Comparison of ENCODE assay signal across 1 mouse cellular context in genomic region chr11:99385813-99386721, GRCm38 (mm10).
A peak's percentile ranks its signal among the peaks of the same experiment; 100 is the strongest.
TF ChIP-seq lines count a peak whose summit lies in the region.

No protein-coding gene starts in this region.

TF ChIP-seq in CH12.LX, 34 proteins besides CTCF, POLR2A, EP300 and RAD21 (continued from another document):
- TF ChIP-seq JUND (conservative IDR thresholded peaks at IDR 0.05; ENCODE audit: low read depth, low read length) (no peak), RCOR1 (conservative IDR thresholded peaks at IDR 0.05; ENCODE audit: low read depth, low read length) (peak; percentile 81; the same call in 1 of the 2 replicates), ZNF384 (IDR thresholded peaks at IDR 0.05; ENCODE audit: low read depth, low read length) (no peak), MAZ (IDR thresholded peaks at IDR 0.05; ENCODE audit: low read depth, low read length) (0 out of 2 replicates have a peak, but pooled peaks have one; percentile 10), UBTF (IDR thresholded peaks at IDR 0.05; ENCODE audit: low read depth, low read length) (no peak), HCFC1 (IDR thresholded peaks at IDR 0.05; ENCODE audit: low read depth, low read length) (peak; percentile 92), PAX5 (IDR thresholded peaks at IDR 0.05; ENCODE audit: low read length) (no peak), MXI1 (IDR thresholded peaks at IDR 0.05; ENCODE audit: low read depth, low read length) (0 out of 2 replicates have a peak, but pooled peaks have one; percentile 65), MYC (IDR thresholded peaks at IDR 0.05; ENCODE audit: low read depth, low read length) (no peak), CHD2 (IDR thresholded peaks at IDR 0.05; ENCODE audit: low read length) (no peak), IRF4 (IDR thresholded peaks at IDR 0.05; ENCODE audit: low read depth, low read length) (peak; percentile 52; the same call in 1 of the 2 replicates), POLR2AphosphoS2 (IDR thresholded peaks at IDR 0.05; ENCODE audit: low read depth, low read length) (peak; percentile 71), TCF12 (IDR thresholded peaks at IDR 0.05; ENCODE audit: low read depth, low read length) (peak; percentile 74; the same call in 1 of the 2 replicates), GABPA (IDR thresholded peaks at IDR 0.05; ENCODE audit: insufficient replicate concordance, low read depth, low read length) (no peak; the same call in 1 of the 2 replicates), USF1 (IDR thresholded peaks at IDR 0.05; ENCODE audit: low read depth, low read length) (peak; percentile 41), ZC3H11A (IDR thresholded peaks at IDR 0.05; ENCODE audit: low read depth, low read length) (no peak), BHLHE40 (IDR thresholded peaks at IDR 0.05; ENCODE audit: low read depth, low read length) (no peak), USF2 (conservative IDR thresholded peaks at IDR 0.05; ENCODE audit: low read depth, low read length) (no peak), E2F4 (IDR thresholded peaks at IDR 0.05; ENCODE audit: insufficient replicate concordance, low read depth, low read length) (0 out of 2 replicates have a peak, but pooled peaks have one; percentile 21), MEF2A (IDR thresholded peaks at IDR 0.05; ENCODE audit: borderline replicate concordance, low read depth, low read length) (peak; percentile 68), ETS1 (conservative IDR thresholded peaks at IDR 0.05; ENCODE audit: low read depth, low read length) (no peak; the same call in 1 of the 2 replicates), ZKSCAN1 (IDR thresholded peaks at IDR 0.05; ENCODE audit: borderline replicate concordance, low read depth, low read length) (no peak), KAT2A (IDR thresholded peaks at IDR 0.05; ENCODE audit: insufficient replicate concordance, low read length) (peak; percentile 86; the same call in 1 of the 2 replicates), MAFK (IDR thresholded peaks at IDR 0.05; ENCODE audit: insufficient replicate concordance, low read length) (no peak), ELF1 (IDR thresholded peaks at IDR 0.05; ENCODE audit: low read depth, low read length) (peak; percentile 97), SMC3 (IDR thresholded peaks at IDR 0.05; ENCODE audit: low read depth, low read length) (no peak)
